Mouse (Mus musculus): ENCODE measurements around the gene Gm10065. TPM values are rescaled to one million over a fixed set of nuclear protein-coding genes. Genes with fewer than 3 reads are reported as not detected.

Gene Gm10065
- not detected for polyA plus RNA-seq (2017; shearing (Covaris generic))

GRCm38 (mm10) chr13:21478759-21479670, at the start of gene Gm10065, which contains the start of gene Zkscan4:
Gene Gm10065 (minus strand): TSS chr13:21479441.
Gene Zkscan4 (plus strand): TSS chr13:21478907.

GRCm38 (mm10) chr13:21501182-21501581, 21.9 kb upstream of the Gm10065 start, which contains the start of gene Gm11273:
Gene Gm11273 (minus strand): TSS chr13:21501418.

GRCm38 (mm10) chr13:21495080-21495479, 15.8 kb upstream of the Gm10065 start, which contains the start of gene AK157302:
Gene AK157302 (plus strand): TSS chr13:21495223.

GRCm38 (mm10) chr13:21468061-21469019, 10.9 kb downstream of the Gm10065 start, which contains the start of gene Nkapl:
Gene Nkapl (minus strand): TSS chr13:21468509.

GRCm38 (mm10) chr13:21453449-21453848, 25.8 kb downstream of the Gm10065 start, which contains the start of gene Zscan26:
Gene Zscan26 (minus strand): TSS chr13:21453730.

GRCm38 (mm10) chr13:21440503-21441206, 38.6 kb downstream of the Gm10065 start, which contains the start of gene Pgbd1:
Gene Pgbd1 (minus strand): TSS chr13:21441058.

Other genes with a start within 250 kb of the Gm10065 start
- 0.30 TPM for gene Gpx5, start 186.7 kb downstream of the Gm10065 start, polyA plus RNA-seq (2017; shearing (Covaris generic))
- 0.57 TPM for gene Gpx6, start 167.3 kb downstream of the Gm10065 start, polyA plus RNA-seq (2017; shearing (Covaris generic))
- not detected for gene Olfr1367, start 132.5 kb downstream of the Gm10065 start, polyA plus RNA-seq (2017; shearing (Covaris generic))
- gene Zscan12, start 116.6 kb downstream of the Gm10065 start, polyA plus RNA-seq (2017; shearing (Covaris generic)): 3.7 TPM
- 36.5 TPM for gene Zkscan3, start 76.7 kb downstream of the Gm10065 start, polyA plus RNA-seq (2017; shearing (Covaris generic))
- 0.39 TPM for gene Pgbd1, start 38.4 kb downstream of the Gm10065 start, polyA plus RNA-seq (2017; shearing (Covaris generic))
- gene Zscan26, start 25.7 kb downstream of the Gm10065 start, polyA plus RNA-seq (2017; shearing (Covaris generic)): 7.8 TPM
- not detected for gene Nkapl, start 10.9 kb downstream of the Gm10065 start, polyA plus RNA-seq (2017; shearing (Covaris generic))
- not detected for gene Zkscan4, start 534 bp downstream of the Gm10065 start, polyA plus RNA-seq (2017; shearing (Covaris generic))
- gene AK157302, start 15.8 kb upstream of the Gm10065 start, polyA plus RNA-seq (2017; shearing (Covaris generic)): 0.21 TPM
- 11.8 TPM for gene Gm11273, start 22.0 kb upstream of the Gm10065 start, polyA plus RNA-seq (2017; shearing (Covaris generic))
- 2.6 TPM for gene Zkscan8, start 51.7 kb upstream of the Gm10065 start, polyA plus RNA-seq (2017; shearing (Covaris generic))
- not detected for gene Olfr1366, start 63.4 kb upstream of the Gm10065 start, polyA plus RNA-seq (2017; shearing (Covaris generic))
- 0.35 TPM for gene Olfr1535, start 80.5 kb upstream of the Gm10065 start, polyA plus RNA-seq (2017; shearing (Covaris generic))
- not detected for gene Olfr1364, start 102.3 kb upstream of the Gm10065 start, polyA plus RNA-seq (2017; shearing (Covaris generic))
- not detected for gene Olfr1362, start 134.6 kb upstream of the Gm10065 start, polyA plus RNA-seq (2017; shearing (Covaris generic))
- gene Olfr11, start 163.1 kb upstream of the Gm10065 start, polyA plus RNA-seq (2017; shearing (Covaris generic)): not detected
- not detected for gene Olfr1361, start 183.9 kb upstream of the Gm10065 start, polyA plus RNA-seq (2017; shearing (Covaris generic))
- 0.26 TPM for gene Olfr1360, start 198.0 kb upstream of the Gm10065 start, polyA plus RNA-seq (2017; shearing (Covaris generic))
- gene Olfr1359, start 218.7 kb upstream of the Gm10065 start, polyA plus RNA-seq (2017; shearing (Covaris generic)): not detected
- gene Hist1h2bl, start 236.7 kb upstream of the Gm10065 start, polyA plus RNA-seq (2017; shearing (Covaris generic)): not detected
- gene Hist1h2ai, start 237.0 kb upstream of the Gm10065 start, polyA plus RNA-seq (2017; shearing (Covaris generic)): not detected
- 3.6 TPM for gene Hist1h3h, start 238.2 kb upstream of the Gm10065 start, polyA plus RNA-seq (2017; shearing (Covaris generic))
- not detected for gene Hist1h2bm, start 242.6 kb upstream of the Gm10065 start, polyA plus RNA-seq (2017; shearing (Covaris generic))

Measured in effector memory CD4-positive, alpha-beta T cell, adult 7 months (primary cell).